ENCODE assay signal across 8 mouse cellular contexts in genomic region chr3:97681321-97682158, GRCm38 (mm10). TPM values are rescaled to one million over a fixed set of nuclear protein-coding genes. Genes with fewer than 3 reads are reported as not detected.
DNase-seq lines count a peak whose midpoint lies in the region; ATAC-seq and TF ChIP-seq lines count a peak whose summit lies in the region.

No protein-coding gene starts in this region.

- no peaks in the 10 kb centered on the region for H3K4me1 ChIP-seq in ES-Bruce4 (ENCODE audit: control insufficient read depth, insufficient read depth, low read length)
- peaks cover 34% of the 10 kb centered on the region for H3K4me1 ChIP-seq in forebrain, embryonic 10.5 days
- H3K4me1 ChIP-seq in lung, embryonic 14.5 days (ENCODE audit: insufficient read depth), result no peaks in the 10 kb centered on the region; the same call in 1 of the 2 replicates
- peaks cover 26% of the 10 kb centered on the region for H3K4me1 ChIP-seq in neural tube, embryonic 15.5 days
- H3K4me1 ChIP-seq in thymus, adult 2 months (replicated peaks; ENCODE audit: control insufficient read depth, insufficient read depth, low read length), result peaks cover 5% of the 10 kb centered on the region

- no peaks in the 10 kb centered on the region for H3K36me3 ChIP-seq in ES-Bruce4 (ENCODE audit: control insufficient read depth, insufficient read depth, low read length, poor library complexity, severe bottlenecking)
- H3K36me3 ChIP-seq in forebrain, embryonic 10.5 days (replicated peaks), result no peaks in the 10 kb centered on the region
- no peaks in the 10 kb centered on the region for H3K36me3 ChIP-seq in lung, embryonic 14.5 days (ENCODE audit: insufficient read depth)
- H3K36me3 ChIP-seq in neural tube, embryonic 15.5 days, result no peaks in the 10 kb centered on the region
- H3K36me3 ChIP-seq in thymus, adult 2 months (ENCODE audit: control insufficient read depth, insufficient read depth, low read length), result no peaks in the 10 kb centered on the region

- peak overlapping the region; percentile 6 for H3K9ac ChIP-seq in ES-Bruce4 (ENCODE audit: low read depth, poor library complexity, severe bottlenecking)
- peak overlapping the region; percentile 57 for H3K9ac ChIP-seq in lung, embryonic 14.5 days
- H3K9ac ChIP-seq in neural tube, embryonic 15.5 days (replicated peaks), result peak overlapping the region; percentile 51

- TF ChIP-seq POLR2A in ES-Bruce4 (IDR thresholded peaks at IDR 0.05; ENCODE audit: insufficient read depth, low read length), result no peak
- TF ChIP-seq POLR2A in thymus, adult 2 months (IDR thresholded peaks at IDR 0.05; ENCODE audit: control insufficient read depth, extremely low read depth, insufficient read depth, low read length, poor library complexity), result no peak

- peak overlapping the region; percentile 53 for H3K4me3 ChIP-seq in ES-Bruce4 (ENCODE audit: low read depth, low read length)
- peak overlapping the region; percentile 55 for H3K4me3 ChIP-seq in forebrain, embryonic 10.5 days
- H3K4me3 ChIP-seq in lung, embryonic 14.5 days (ENCODE audit: low read depth, low read length), result peak overlapping the region; percentile 41
- H3K4me3 ChIP-seq in neural tube, embryonic 15.5 days (replicated peaks), result peak overlapping the region; percentile 39
- peak overlapping the region; percentile 83 for H3K4me3 ChIP-seq in thymus, adult 2 months (ENCODE audit: control insufficient read depth, insufficient read depth, low read length)

- peak; percentile 37 for ATAC-seq in lung, embryonic 14.5 days (ENCODE audit: insufficient read depth)
- ATAC-seq in neural tube, embryonic 15.5 days (ENCODE audit: low FRiP score), result peak; percentile 69; the same call in 1 of the 2 replicates

- TF ChIP-seq CTCF in ES-Bruce4 (IDR thresholded peaks at IDR 0.05; ENCODE audit: low read depth, low read length), result peak; percentile 51
- TF ChIP-seq CTCF in lung, embryonic 14.5 days (IDR thresholded peaks at IDR 0.05; ENCODE audit: low read depth), result peak; percentile 79
- TF ChIP-seq CTCF in thymus, adult 2 months (IDR thresholded peaks at IDR 0.05; ENCODE audit: borderline replicate concordance, control insufficient read depth, extremely low read depth, insufficient read depth, low read length, poor library complexity), result no peak; the same call in 1 of the 2 replicates

- no peaks in the 10 kb centered on the region for H3K27me3 ChIP-seq in ES-Bruce4 (ENCODE audit: control insufficient read depth, insufficient read depth, low read length, poor library complexity, severe bottlenecking)
- peaks cover 68% of the 10 kb centered on the region for H3K27me3 ChIP-seq in forebrain, embryonic 10.5 days (ENCODE audit: poor library complexity, severe bottlenecking)
- H3K27me3 ChIP-seq in lung, embryonic 14.5 days (ENCODE audit: insufficient read depth, low read length), result no peaks in the 10 kb centered on the region
- H3K27me3 ChIP-seq in neural tube, embryonic 15.5 days (replicated peaks), result peaks cover 13% of the 10 kb centered on the region; the same call in 1 of the 2 replicates
- H3K27me3 ChIP-seq in thymus, adult 2 months (ENCODE audit: control insufficient read depth, insufficient read depth, low read length), result no peaks in the 10 kb centered on the region

- WGBS in forebrain, embryonic 10.5 days, result under 1% methylated on average over 33 of the region's 33 CpGs
- 2% methylated on average over 33 of the region's 33 CpGs for WGBS in lung, embryonic 14.5 days
- WGBS in neural tube, embryonic 15.5 days, result 2% methylated on average over 33 of the region's 33 CpGs
- WGBS in thymus, adult 2 months, result 1% methylated on average over 33 of the region's 33 CpGs

- H3K27ac ChIP-seq in ES-Bruce4 (ENCODE audit: insufficient read depth, low read length), result no peak overlapping the region
- 0 out of 2 replicates have a peak overlapping the region, but pooled peaks have one; percentile 8 for H3K27ac ChIP-seq in forebrain, embryonic 10.5 days
- no peak overlapping the region for H3K27ac ChIP-seq in lung, embryonic 14.5 days (ENCODE audit: low read depth)
- H3K27ac ChIP-seq in neural tube, embryonic 15.5 days (replicated peaks), result 0 out of 2 replicates have a peak overlapping the region, but pooled peaks have one; percentile 42
- H3K27ac ChIP-seq in thymus, adult 2 months (ENCODE audit: control insufficient read depth, insufficient read depth, low read length), result peak overlapping the region; percentile 30; the same call in 1 of the 2 replicates

- TF ChIP-seq EP300 in ES-Bruce4 (IDR thresholded peaks at IDR 0.05; ENCODE audit: insufficient read depth, low read depth, low read length), result no peak

- peak overlapping the region; percentile 87 for H3K4me2 ChIP-seq in lung, embryonic 14.5 days
- peak overlapping the region; percentile 82 for H3K4me2 ChIP-seq in neural tube, embryonic 15.5 days

- H3K9me3 ChIP-seq in ES-Bruce4 (replicated peaks; ENCODE audit: control insufficient read depth, insufficient read depth, low read length, poor library complexity, severe bottlenecking), result no peaks in the 10 kb centered on the region
- H3K9me3 ChIP-seq in forebrain, embryonic 10.5 days, result no peaks in the 10 kb centered on the region
- no peaks in the 10 kb centered on the region for H3K9me3 ChIP-seq in lung, embryonic 14.5 days (ENCODE audit: low read depth, low read length)
- H3K9me3 ChIP-seq in neural tube, embryonic 15.5 days (replicated peaks), result no peaks in the 10 kb centered on the region

- DNase-seq in c-Kit-positive CD71-positive TER-119-negative erythroid progenitor cells, embryonic 14.5 days (ENCODE audit: low read depth), result peak; percentile 73
- DNase-seq in forebrain, embryonic 10.5 days (ENCODE audit: extremely low spot score, low spot score), result peak; percentile 77
- DNase-seq in heart, postnatal 36 days, result peak; percentile 69
- peak; percentile 64 to 88 for DNase-seq in layer of hippocampus, adult 18-20 months (ENCODE audit: low spot score in 2 of 2)
- DNase-seq in lung, embryonic 14.5 days, result peak; percentile 92
- peak; percentile 69 for DNase-seq in thymus, adult 2 months

- intact Hi-C loops in heart, postnatal 36 days (cut with DNase I), result loop anchor here (2.0 to 5.0 kb wide), 2 partner anchors 71 to 86 kb away; partner anchors contain the start of gene Chd1l

RNA-seq across cellular contexts. Expression of gene Gm17651, which starts 7.0 kb away (rescaled TPM):
- not detected in 2 replicates for polyA plus RNA-seq in ES-Bruce4 (2011; ENCODE audit: insufficient read depth, insufficient read length, low read depth, missing spikeins)
- not detected in 2 replicates for polyA plus RNA-seq in forebrain, embryonic 10.5 days (2016; fragmentation: Nextera tagmentation; extraction: Ambion mirVana)
- total RNA-seq in heart, postnatal 36 days (2021), result not detected
- not detected for total RNA-seq in layer of hippocampus, adult 18-20 months (2021)
- not detected in 2 replicates for polyA plus RNA-seq in lung, embryonic 14.5 days (2014; fragmentation: Nextera tagmentation; extraction: Ambion mirVana)
- polyA plus RNA-seq in neural tube, embryonic 15.5 days (2015; fragmentation: Nextera tagmentation; extraction: Ambion mirVana), result not detected in 2 replicates
- polyA plus RNA-seq in thymus, adult 2 months (2012; rRNA removed), result not detected in 2 replicates

RNA-seq across cellular contexts. Expression of gene Prkab2, which starts 23.5 kb away (rescaled TPM):
- polyA plus RNA-seq in ES-Bruce4 (2011; ENCODE audit: insufficient read depth, insufficient read length, low read depth, missing spikeins), result 17.6 and 21.2 TPM in 2 replicates
- polyA plus RNA-seq in forebrain, embryonic 10.5 days (2016; fragmentation: Nextera tagmentation; extraction: Ambion mirVana), result 7.6 and 8.5 TPM in 2 replicates
- total RNA-seq in heart, postnatal 36 days (2021), result 10 to 100 TPM; 22.4 to 29.2 TPM
- total RNA-seq in layer of hippocampus, adult 18-20 months (2021), result 10 to 100 TPM; 35.3 TPM
- polyA plus RNA-seq in lung, embryonic 14.5 days (2014; fragmentation: Nextera tagmentation; extraction: Ambion mirVana), result 4.4 and 4.6 TPM in 2 replicates
- 13.4 and 15.4 TPM in 2 replicates for polyA plus RNA-seq in neural tube, embryonic 15.5 days (2015; fragmentation: Nextera tagmentation; extraction: Ambion mirVana)
- polyA plus RNA-seq in thymus, adult 2 months (2012; rRNA removed), result 6.2 and 8.0 TPM in 2 replicates

RNA-seq across cellular contexts. Expression of gene Fmo5, which starts 52.9 kb away (rescaled TPM):
- polyA plus RNA-seq in ES-Bruce4 (2011; ENCODE audit: insufficient read depth, insufficient read length, low read depth, missing spikeins), result 1.3 and 2.0 TPM in 2 replicates
- polyA plus RNA-seq in forebrain, embryonic 10.5 days (2016; fragmentation: Nextera tagmentation; extraction: Ambion mirVana), result 0.48 and 0.86 TPM in 2 replicates
- total RNA-seq in heart, postnatal 36 days (2021), result 10 to 100 TPM; 13.8 to 13.9 TPM
- total RNA-seq in layer of hippocampus, adult 18-20 months (2021), result 1 to 10 TPM; 4.4 to 6.7 TPM
- 1.2 and 1.4 TPM in 2 replicates for polyA plus RNA-seq in lung, embryonic 14.5 days (2014; fragmentation: Nextera tagmentation; extraction: Ambion mirVana)
- polyA plus RNA-seq in neural tube, embryonic 15.5 days (2015; fragmentation: Nextera tagmentation; extraction: Ambion mirVana), result 0.72 and 2.1 TPM in 2 replicates
- 4.6 and 5.8 TPM in 2 replicates for polyA plus RNA-seq in thymus, adult 2 months (2012; rRNA removed)

Comparison
In these comparisons a context has a peak if more than half of its experiments do, and no peak if none do; other contexts are left out.
1. H3K27ac ChIP-seq: peak in forebrain, embryonic 10.5 days (single experiment), neural tube, embryonic 15.5 days (single experiment) and thymus, adult 2 months (single experiment); none in ES-Bruce4 (single experiment) and lung, embryonic 14.5 days (single experiment).
2. H3K9ac ChIP-seq: peak in every context shown above with its lines; median percentile 57 in lung, embryonic 14.5 days; 51 in neural tube, embryonic 15.5 days; 6 in ES-Bruce4.
3. Peak in every context shown above with its lines, with median percentiles within 50 percentile points of each other: H3K4me3 ChIP-seq and DNase-seq.